Mouse (Mus musculus) cerebellum, postnatal 10 days (tissue): Measurements from ENCODE around the gene Slitrk4.
A peak's percentile ranks its signal among the peaks of the same experiment; 100 is the strongest.

Experiments used
- DNase-seq, 2 experiments: peaks; one replicate each; pipeline ENCODE4 v3.0.0; 2021; ENCODE audit warnings: mixed read lengths in 2 of 2

Gene Slitrk4

DNA sequence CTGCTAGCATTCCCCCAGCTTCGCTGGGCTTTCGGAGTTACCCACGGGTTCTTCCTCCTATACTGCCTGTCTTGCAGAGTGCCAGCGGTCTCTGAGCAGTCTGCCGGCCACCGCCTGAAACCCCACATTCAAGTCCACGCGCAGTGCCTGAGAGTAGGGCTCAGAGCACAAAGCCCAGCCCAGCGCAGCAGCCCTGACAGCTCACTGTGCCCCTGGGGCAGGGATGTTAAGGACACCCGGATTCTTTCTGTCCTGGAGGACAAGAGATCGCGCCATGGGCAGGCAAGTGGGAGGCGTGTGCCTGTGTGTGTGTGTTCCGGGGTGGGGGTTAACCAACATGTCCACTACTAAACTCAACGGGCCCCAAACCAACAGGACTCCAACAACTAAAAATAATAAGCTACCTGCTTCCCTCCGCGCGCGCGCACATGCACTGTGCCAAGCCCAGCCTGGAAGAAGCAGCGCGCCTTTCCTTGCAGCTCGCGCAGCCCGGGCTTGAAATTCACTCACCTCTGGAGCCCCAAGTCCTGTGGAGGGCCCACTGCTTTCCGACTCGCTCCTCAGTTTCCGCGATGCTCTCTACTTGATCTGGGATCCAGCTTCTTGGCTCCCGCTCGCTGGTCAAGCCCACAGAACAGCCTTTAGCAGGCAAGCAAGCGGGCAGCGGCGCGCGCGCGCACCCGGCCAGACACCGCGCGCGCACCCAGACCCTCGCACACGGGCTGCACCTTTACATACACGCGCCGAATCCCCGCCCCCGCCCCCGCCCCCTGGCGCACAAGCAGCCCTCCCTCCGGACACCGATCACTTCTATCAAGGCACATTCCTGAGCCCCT lies at the start of gene Slitrk4:
Gene Slitrk4, minus strand, starts transcription at position 707 of the 836 bp plus-strand sequence.
- peak; percentile 68 to 74 for DNase-seq

DNA sequence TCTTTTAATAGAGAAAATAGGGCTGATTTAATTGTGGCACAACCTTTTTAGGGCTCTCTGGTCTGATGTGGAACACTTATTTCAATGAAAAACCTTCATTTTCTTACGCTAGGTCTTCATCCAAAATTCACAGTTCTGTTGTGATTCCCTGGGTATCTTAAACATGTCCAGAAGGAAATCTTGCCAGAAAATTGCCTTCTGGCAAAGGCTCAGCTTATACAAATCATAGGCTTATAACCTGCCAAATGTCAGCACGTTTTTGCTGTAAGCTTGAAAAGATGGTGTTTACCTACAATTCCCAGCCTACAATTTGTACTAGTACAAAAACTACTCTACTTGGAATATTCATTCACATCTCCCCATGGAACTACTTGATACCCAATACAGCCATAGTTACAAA lies 42.7 kb upstream of the Slitrk4 start:
- peak; percentile 74 to 78 for DNase-seq

DNA sequence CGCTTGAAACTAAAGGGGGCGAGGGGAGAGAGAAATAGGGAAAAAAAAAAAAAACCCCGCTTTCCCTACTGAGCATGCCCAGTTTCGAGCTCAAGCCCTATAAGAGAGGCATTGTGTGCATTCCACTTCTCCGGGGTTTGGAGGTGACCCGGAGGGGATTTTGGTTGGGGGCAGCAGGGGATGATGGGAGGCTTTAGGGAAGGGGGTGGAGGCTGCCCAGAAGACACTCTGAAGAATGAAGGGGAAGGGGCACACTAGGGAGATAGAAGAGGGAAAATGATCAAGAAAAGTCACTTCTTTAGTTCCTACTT lies 1.1 kb upstream of the Slitrk4 start:
- peak; percentile 36 to 45 for DNase-seq

DNA sequence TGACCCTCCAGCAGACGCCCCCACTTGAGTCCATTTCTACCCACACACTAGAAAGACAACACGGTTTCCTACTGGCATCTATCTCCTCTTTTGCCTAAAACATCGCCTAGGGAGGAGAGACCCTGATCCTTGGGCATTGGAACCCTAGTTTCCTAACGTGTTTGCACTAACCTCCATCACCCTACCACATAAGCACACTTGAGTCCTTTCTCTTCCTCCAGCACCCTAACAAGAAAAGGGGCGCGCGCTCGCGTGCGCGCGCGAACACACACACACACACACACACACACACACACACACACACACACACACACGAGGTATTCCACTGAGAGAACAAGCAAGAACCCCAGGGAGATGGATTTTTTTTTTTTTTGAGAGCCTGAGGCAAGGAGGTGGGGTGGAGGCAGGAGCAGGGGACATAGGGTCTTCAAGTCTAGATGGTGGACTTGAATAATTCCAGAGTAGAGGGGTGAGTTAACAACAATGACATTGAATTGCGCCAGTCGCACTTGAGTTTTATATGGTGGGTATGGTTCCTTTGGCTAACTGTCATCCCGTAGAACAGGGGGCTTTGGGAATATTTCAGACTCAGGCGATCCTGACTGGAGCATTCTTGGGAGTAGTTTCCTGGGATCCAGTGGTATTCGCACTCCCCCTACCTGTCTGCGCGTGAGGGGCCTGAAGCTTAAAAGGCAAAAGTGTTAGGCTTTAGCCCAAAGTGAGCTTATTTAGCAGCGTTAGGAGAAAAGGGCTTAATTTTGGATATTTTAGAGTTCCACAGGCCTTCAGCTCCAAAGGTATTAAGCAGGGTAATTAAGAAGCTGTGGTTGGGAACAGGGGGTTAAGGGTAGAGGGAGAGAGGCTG lies 562 bp upstream of the Slitrk4 start:
- DNase-seq: peak; percentile 46 to 48

DNA sequence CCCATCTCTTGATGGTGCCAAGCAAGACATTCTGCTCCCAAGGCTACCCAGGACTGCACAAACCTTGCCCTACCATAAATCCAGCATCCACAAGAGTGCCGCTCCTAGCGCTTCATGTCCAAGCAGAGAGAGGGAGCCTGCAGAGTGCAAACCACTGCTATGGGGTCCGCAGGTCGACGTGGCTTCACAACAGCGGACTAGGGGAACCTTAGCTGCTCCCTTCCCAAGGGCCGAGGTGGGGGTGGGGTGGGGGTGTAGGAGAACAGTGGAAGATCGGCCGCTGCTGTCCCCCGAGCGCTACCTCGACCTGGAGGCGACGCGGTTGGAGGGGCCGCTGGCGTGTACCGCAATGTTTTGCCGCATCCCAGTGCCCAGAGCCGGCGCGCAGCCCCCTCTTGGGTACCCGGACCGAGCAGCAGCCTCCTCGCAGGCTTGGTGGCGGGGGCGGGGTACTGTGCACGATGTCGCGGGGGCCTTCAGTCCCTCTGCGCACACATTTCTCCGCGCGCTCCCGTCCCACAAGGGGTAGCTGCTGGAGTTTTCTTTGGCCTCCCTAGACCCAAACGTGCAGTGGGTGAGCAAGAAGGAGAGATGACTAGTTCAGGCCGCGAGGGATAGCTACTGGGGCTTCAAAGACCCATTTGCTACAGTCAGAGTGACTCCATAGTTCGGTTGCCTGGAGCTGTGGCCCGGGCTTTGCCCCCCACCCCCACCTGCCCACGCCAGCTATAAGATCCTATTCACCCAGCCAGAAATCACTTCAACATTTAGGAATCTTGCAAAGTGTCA lies 1.1 kb downstream of the Slitrk4 start:
- peak; percentile 60 to 61 for DNase-seq

DNA sequence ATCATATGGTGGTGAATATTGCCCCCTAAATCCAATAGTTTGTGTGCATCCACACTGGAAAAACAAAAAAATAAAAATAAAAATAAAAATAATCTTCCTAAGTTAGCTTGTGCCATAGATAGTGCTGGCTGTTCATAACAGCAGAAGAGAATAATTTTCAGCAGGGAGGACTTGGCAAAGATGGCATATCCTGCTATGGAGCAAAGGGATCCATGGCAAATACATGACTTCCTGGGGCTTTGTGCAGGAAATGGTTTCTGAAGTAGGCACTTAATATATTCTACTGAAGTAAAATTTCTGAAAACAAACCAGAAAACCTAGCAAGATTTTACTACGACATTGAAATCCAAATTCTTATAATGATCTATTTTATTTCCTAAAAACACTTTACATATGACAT lies 13.3 kb downstream of the Slitrk4 start:
- peak; percentile 45 to 56 for DNase-seq
